Mouse (Mus musculus) heart, postnatal 36 days (tissue): ENCODE data around the gene Slc8a1. TPM values are rescaled to one million over a fixed set of nuclear protein-coding genes. Genes with fewer than 3 reads are reported as not detected.

Experiments used
- DNase-seq, 2 experiments: peaks; one replicate each; pipeline ENCODE4 v3.0.0; 2021 to 2022
- intact Hi-C: fragments of 180-260 bp; cut with DNase I; formaldehyde crosslinking; loops from one replicate; pipeline ENCODE4 v1.15.1; 2025
- total RNA-seq, 2 experiments: library from RNA; stranded (reverse); gene quantifications; 2 replicates each; pipeline ENCODE4 v1.2.3; 2021

Slc8a1 gene
- total RNA-seq, 2 experiments from 2014 or later: 392 to 411 TPM

DNA sequence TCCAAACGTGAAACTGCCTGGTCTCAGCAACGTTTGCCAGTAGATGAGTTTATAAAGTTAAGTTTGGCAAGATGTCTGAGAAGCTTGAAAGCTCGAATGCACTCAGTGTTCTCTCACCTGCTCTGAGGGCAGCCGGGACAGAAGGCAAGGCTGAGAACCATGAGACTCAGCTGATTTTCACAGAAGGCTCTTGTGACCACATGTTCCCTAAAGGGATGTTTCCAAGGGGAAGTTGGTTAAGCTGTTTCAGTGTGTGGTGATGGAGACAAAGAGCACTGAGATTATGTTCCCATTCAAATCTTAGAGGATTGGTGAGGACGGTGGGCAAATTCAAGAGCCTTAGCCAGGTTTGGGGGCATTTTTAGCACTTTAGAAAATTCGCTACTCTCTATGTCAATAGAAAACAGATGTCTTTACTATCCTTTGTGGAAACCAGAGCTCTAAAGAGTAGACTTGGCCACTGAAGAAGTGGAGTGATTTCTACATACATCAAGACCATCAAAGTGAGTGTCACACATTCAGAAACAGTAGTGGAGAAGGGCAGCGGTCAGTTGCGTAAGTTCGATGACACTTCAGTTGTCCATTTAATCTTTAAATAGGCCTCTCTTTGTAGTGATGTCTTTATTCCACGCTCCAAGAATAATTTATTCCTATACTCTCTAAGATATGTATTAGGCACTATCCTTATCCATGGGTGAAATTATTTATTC lies 219.7 kb downstream of the Slc8a1 start:
- intact Hi-C loops: no loop called here
- no peak for DNase-seq

GRCm38 (mm10) chr17:81516155-81516554 lies 222.0 kb downstream of the Slc8a1 start:
- intact Hi-C loops: no loop called here
- no peak for DNase-seq

DNA sequence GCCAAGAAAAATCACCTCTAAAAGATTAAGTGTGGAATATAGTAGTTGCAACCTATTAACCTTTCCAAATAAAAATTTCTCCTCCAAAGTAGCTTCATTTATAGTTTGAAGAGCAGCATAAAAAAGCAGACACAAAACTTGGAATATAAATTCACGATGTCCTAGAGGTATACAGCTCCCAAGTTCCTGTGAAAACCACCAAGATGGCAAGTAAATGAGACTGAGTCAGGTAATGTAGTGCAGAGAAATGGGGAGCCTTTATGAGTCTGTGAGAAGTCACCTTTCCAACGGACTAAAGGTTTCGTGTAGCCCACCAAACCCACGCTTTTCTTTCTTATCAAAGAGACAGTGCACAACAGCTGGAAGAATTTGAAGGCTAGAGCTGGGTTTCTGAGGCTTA lies 224.2 kb downstream of the Slc8a1 start:
- intact Hi-C loops: no loop called here
- DNase-seq: no peak

GRCm38 (mm10) chr17:81513368-81513958 lies 224.7 kb downstream of the Slc8a1 start:
- intact Hi-C loops: no loop called here
- no peak for DNase-seq

GRCm38 (mm10) chr17:81505162-81505685 lies 233.0 kb downstream of the Slc8a1 start:
- intact Hi-C loops: no loop called here
- no peak for DNase-seq

- intact Hi-C loops: no loop called here
- no peak for DNase-seq
These were observed 234.1 kb downstream of the Slc8a1 start for GRCm38 (mm10) chr17:81504040-81504439.

DNA sequence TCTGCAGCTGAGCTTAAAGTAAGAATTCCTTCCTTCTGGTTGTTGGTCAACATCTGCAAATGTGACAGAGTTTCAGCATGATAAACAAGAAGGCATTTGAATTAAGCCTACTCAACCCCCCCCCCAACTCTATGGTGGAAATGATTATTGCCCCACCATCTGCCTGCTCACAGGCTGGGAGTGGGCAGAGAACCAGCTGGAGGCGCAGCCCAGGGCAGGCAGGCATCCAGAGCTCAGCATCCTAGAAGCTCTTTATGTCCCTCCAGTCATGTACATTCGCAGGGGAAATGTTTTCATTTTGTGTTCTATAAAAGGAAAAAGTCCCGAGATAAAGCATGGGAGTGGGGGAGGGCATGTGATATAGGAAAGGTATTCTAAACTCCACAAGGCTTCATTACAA lies 235.4 kb downstream of the Slc8a1 start:
- DNase-seq: no peak
- intact Hi-C loops: no loop called here

DNA sequence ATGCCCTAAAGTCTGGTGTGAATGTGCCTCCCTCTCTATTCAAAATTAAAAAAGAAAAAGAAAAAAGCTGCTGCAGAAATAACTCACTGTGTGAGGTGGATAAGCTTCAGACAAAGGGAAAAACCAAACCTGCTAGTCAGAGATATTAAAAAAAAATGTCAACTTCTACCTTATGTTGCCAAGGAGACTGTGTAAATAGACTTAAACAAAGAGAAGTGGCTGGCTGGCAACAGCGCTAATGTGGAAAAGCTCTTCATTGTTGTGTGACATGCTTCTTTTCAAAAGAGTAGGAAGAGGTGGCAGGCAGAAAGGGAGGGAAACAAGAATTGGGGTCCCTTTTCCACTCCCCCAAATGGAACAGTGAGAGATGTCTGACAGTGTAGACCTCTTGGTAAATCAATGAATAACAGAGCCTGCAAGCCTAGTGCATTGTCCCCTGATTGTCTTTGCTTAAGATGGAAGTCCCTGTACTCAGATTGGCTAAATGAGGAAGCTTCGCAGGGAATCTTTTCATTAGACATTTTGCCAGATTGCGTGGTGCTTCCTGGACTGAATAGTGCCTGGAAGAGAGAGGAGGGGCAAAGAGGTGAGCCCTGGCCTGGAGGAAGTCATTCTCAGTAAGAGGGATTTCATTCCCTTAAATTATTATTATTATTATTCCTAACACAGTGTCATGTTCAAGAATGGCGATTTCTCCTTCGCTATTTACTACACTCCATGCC lies 237.3 kb downstream of the Slc8a1 start:
- intact Hi-C loops: no loop called here
- no peak for DNase-seq

DNA sequence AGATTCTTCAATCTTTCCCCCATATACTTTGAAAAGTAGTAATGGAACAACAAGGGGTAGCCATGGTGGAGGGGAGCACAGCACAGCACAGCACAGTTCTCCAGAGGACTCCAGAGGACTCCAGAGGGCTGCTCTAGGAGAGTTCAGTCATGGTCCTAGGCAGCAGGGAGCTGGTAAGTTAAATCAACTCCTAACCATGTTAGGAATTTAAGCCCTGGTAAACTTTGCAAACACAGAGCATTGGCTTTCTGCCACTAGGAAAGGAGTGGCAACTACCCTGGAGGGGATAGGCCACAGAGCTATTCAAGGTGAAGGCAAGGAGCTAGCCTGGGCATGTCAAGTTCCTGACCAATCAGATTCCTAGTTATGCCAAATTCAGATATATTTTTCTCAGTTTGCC lies 240.3 kb downstream of the Slc8a1 start:
- intact Hi-C loops: no loop called here
- DNase-seq: no peak

- intact Hi-C loops: no loop called here
- no peak for DNase-seq
These were observed 241.6 kb downstream of the Slc8a1 start for GRCm38 (mm10) chr17:81496616-81497015.

GRCm38 (mm10) chr17:81492216-81492865 lies 245.8 kb downstream of the Slc8a1 start:
- peak; percentile 60 to 65 for DNase-seq
- intact Hi-C loops: no loop called here

GRCm38 (mm10) chr17:81486388-81486787 lies 251.8 kb downstream of the Slc8a1 start:
- intact Hi-C loops: loop anchor here (5.0 kb wide), 1 partner anchor 161 kb away; no protein-coding TSS in a partner anchor
- no peak for DNase-seq

GRCm38 (mm10) chr17:81481843-81482490 lies 256.2 kb downstream of the Slc8a1 start:
- peak; percentile 40 to 65 for DNase-seq
- intact Hi-C loops: no loop called here

GRCm38 (mm10) chr17:81480351-81481161 lies 257.6 kb downstream of the Slc8a1 start:
- intact Hi-C loops: no loop called here
- DNase-seq: peak; percentile 74 to 76

GRCm38 (mm10) chr17:81479807-81480206 lies 258.4 kb downstream of the Slc8a1 start:
- no peak for DNase-seq
- intact Hi-C loops: loop anchor here (10.0 kb wide), 1 partner anchor 285 kb away; no protein-coding TSS in a partner anchor

- no peak for DNase-seq
These were observed 260.8 kb downstream of the Slc8a1 start for GRCm38 (mm10) chr17:81477420-81477819.

DNA sequence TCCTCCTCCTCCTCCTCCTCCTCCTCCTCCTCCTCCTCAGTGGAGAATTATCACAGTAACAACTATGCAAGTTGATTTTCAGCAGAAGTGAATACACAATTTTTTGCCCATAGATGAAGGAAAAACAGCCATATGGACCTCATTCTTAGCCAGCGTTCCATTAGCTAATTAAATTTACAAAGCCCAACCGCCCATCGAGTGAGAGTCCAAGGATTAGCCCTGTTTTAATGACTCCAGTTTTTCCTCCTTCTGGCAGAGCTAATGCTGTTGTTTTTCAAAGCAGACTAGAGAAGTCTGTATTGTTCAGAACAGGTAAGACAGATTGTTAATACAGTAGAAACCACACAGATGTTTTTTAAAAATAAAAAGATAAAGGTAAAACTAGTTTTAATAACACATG lies 264.8 kb downstream of the Slc8a1 start:
- DNase-seq: no peak
- intact Hi-C loops: loop anchor here (10.0 kb wide), 1 partner anchor 279 kb away; no protein-coding TSS in a partner anchor

More at GRCm38 (mm10) chr17:81477420-81477819, 260.8 kb downstream of the Slc8a1 start:
- intact Hi-C loops: loop anchor here (2.0 to 10.0 kb wide), 2 partner anchors 283 to 309 kb away; no protein-coding TSS in a partner anchor

DNA sequence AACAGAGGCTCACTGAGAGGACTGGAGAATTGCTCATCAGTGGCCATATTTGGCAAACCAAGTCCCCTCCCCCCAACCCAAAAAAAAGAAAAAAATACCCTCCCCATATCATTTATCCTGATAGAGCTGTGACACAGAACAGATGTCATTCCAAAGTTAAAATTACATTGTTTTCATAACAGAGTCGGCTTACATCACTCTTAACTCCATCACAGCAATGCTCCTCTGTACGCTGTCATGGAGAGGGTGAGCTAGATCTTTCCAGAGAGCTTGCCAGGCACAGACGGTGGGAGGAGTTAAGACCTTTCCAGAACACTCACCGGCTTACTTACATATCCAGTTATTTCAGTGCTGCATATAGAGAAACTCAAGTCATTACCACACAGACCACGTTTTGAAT lies 269.2 kb downstream of the Slc8a1 start:
- intact Hi-C loops: no loop called here
- DNase-seq: peak; percentile 51 to 54

- intact Hi-C loops: no loop called here
- DNase-seq: no peak
These were observed 278.8 kb downstream of the Slc8a1 start for GRCm38 (mm10) chr17:81459379-81459778.
